Mouse (Mus musculus): ENCODE measurements at regions not wholly inside any gene's neighbourhood (a gene's known extent, or its start where the extent isn't known, plus 50 kb on each side); places are given as distances from the start of the nearest gene placed in this dataset.

- Histone ChIP-seq H3K36me3 (ENCODE audit: control insufficient read depth, insufficient read depth, low read length) (no peaks in the 10 kb centered on the region), H3K9me3 (replicated peaks; ENCODE audit: control insufficient read depth, low read length) (no peaks in the 10 kb centered on the region), H3K4me3 (ENCODE audit: low read depth, low read length) (no peak overlapping the region), H3K27ac (ENCODE audit: low read depth, low read length) (no peak overlapping the region), H3K4me2 (ENCODE audit: low read length) (no peak overlapping the region), H3K27me3 (replicated peaks; ENCODE audit: control insufficient read depth, insufficient read depth, low read length) (no peaks in the 10 kb centered on the region), H3K9ac (ENCODE audit: low read length) (no peak overlapping the region), H3K4me1 (ENCODE audit: control insufficient read depth, insufficient read depth, low read length) (no peaks in the 10 kb centered on the region)
- ATAC-seq (no peak), DNase-seq (ENCODE audit: low spot score) (no peak)
- WGBS: 77% methylated on average over 5 of the region's 5 CpGs
Observed at GRCm38 (mm10) chr7:70300516-70300915, 66.0 kb downstream of the Nr2f2 start.

- ATAC-seq (no peak), DNase-seq (ENCODE audit: low spot score) (no peak)
- 88% methylated on average over 6 of the region's 6 CpGs for WGBS
- Histone ChIP-seq H3K9ac (ENCODE audit: low read length) (no peak overlapping the region), H3K4me1 (ENCODE audit: control insufficient read depth, insufficient read depth, low read length) (peaks cover 5% of the 10 kb centered on the region; the same call in 1 of the 2 replicates), H3K36me3 (ENCODE audit: control insufficient read depth, insufficient read depth, low read length) (no peaks in the 10 kb centered on the region), H3K9me3 (replicated peaks; ENCODE audit: control insufficient read depth, low read length) (no peaks in the 10 kb centered on the region), H3K4me3 (ENCODE audit: low read depth, low read length) (no peak overlapping the region), H3K4me2 (ENCODE audit: low read length) (no peak overlapping the region), H3K27me3 (replicated peaks; ENCODE audit: control insufficient read depth, insufficient read depth, low read length) (peaks cover 44% of the 10 kb centered on the region), H3K27ac (ENCODE audit: low read depth, low read length) (no peak overlapping the region)
Observed at GRCm38 (mm10) chr7:70291431-70291830, 75.1 kb downstream of the Nr2f2 start.

- H3K27me3 ChIP-seq (replicated peaks; ENCODE audit: control insufficient read depth, insufficient read depth, low read length): peaks cover 48% of the 10 kb centered on the region
- no peaks in the 10 kb centered on the region for H3K36me3 ChIP-seq (ENCODE audit: control insufficient read depth, insufficient read depth, low read length)
- no peaks in the 10 kb centered on the region for H3K9me3 ChIP-seq (replicated peaks; ENCODE audit: control insufficient read depth, low read length)
- 78% methylated on average over 8 of the region's 8 CpGs for WGBS
- H3K9ac ChIP-seq (ENCODE audit: low read length): no peak overlapping the region
- H3K27ac ChIP-seq (ENCODE audit: low read depth, low read length): no peak overlapping the region
- no peak for ATAC-seq
- no peak overlapping the region for H3K4me2 ChIP-seq (ENCODE audit: low read length)
- peaks cover 5% of the 10 kb centered on the region; the same call in 1 of the 2 replicates for H3K4me1 ChIP-seq (ENCODE audit: control insufficient read depth, insufficient read depth, low read length)
- H3K4me3 ChIP-seq (ENCODE audit: low read depth, low read length): no peak overlapping the region
- no peak for DNase-seq (ENCODE audit: low spot score)
Observed at GRCm38 (mm10) chr7:70290733-70291320, 75.7 kb downstream of the Nr2f2 start.

GRCm38 (mm10) chr7:70290277-70290676, 76.3 kb downstream of the Nr2f2 start:
- Histone ChIP-seq H3K9me3 (replicated peaks; ENCODE audit: control insufficient read depth, low read length) (no peaks in the 10 kb centered on the region), H3K36me3 (ENCODE audit: control insufficient read depth, insufficient read depth, low read length) (no peaks in the 10 kb centered on the region), H3K27me3 (replicated peaks; ENCODE audit: control insufficient read depth, insufficient read depth, low read length) (peaks cover 53% of the 10 kb centered on the region), H3K27ac (ENCODE audit: low read depth, low read length) (no peak overlapping the region), H3K4me2 (ENCODE audit: low read length) (no peak overlapping the region), H3K4me1 (ENCODE audit: control insufficient read depth, insufficient read depth, low read length) (peaks cover 5% of the 10 kb centered on the region; the same call in 1 of the 2 replicates), H3K9ac (ENCODE audit: low read length) (no peak overlapping the region), H3K4me3 (ENCODE audit: low read depth, low read length) (no peak overlapping the region)
- WGBS: 28% methylated on average over 6 of the region's 6 CpGs
- no peak for ATAC-seq
- no peak for DNase-seq (ENCODE audit: low spot score)

GRCm38 (mm10) chr7:70288621-70289020, 77.9 kb downstream of the Nr2f2 start:
- no peak for DNase-seq (ENCODE audit: low spot score)

GRCm38 (mm10) chr7:70287891-70288421, 78.6 kb downstream of the Nr2f2 start:
- Histone ChIP-seq H3K4me2 (ENCODE audit: low read length) (peak overlapping the region; percentile 34), H3K9me3 (replicated peaks; ENCODE audit: control insufficient read depth, low read length) (no peaks in the 10 kb centered on the region), H3K27ac (ENCODE audit: low read depth, low read length) (no peak overlapping the region; the same call in 1 of the 2 replicates), H3K27me3 (replicated peaks; ENCODE audit: control insufficient read depth, insufficient read depth, low read length) (peaks cover 75% of the 10 kb centered on the region), H3K4me3 (ENCODE audit: low read depth, low read length) (peak overlapping the region; percentile 6; the same call in 1 of the 2 replicates), H3K4me1 (ENCODE audit: control insufficient read depth, insufficient read depth, low read length) (peaks cover 5% of the 10 kb centered on the region; the same call in 1 of the 2 replicates), H3K9ac (ENCODE audit: low read length) (peak overlapping the region; percentile 35; the same call in 1 of the 2 replicates), H3K36me3 (ENCODE audit: control insufficient read depth, insufficient read depth, low read length) (no peaks in the 10 kb centered on the region)
- no peak for ATAC-seq
- DNase-seq (ENCODE audit: low spot score): peak; percentile 17
- under 1% methylated on average over 29 of the region's 29 CpGs for WGBS

More at GRCm38 (mm10) chr7:70288621-70289020, 77.9 kb downstream of the Nr2f2 start:
- WGBS: 9% methylated on average over 5 of the region's 5 CpGs
- Histone ChIP-seq H3K27ac (ENCODE audit: low read depth, low read length) (no peak overlapping the region), H3K4me3 (ENCODE audit: low read depth, low read length) (no peak overlapping the region), H3K36me3 (ENCODE audit: control insufficient read depth, insufficient read depth, low read length) (no peaks in the 10 kb centered on the region), H3K27me3 (replicated peaks; ENCODE audit: control insufficient read depth, insufficient read depth, low read length) (peaks cover 69% of the 10 kb centered on the region), H3K4me2 (ENCODE audit: low read length) (no peak overlapping the region), H3K9me3 (replicated peaks; ENCODE audit: control insufficient read depth, low read length) (no peaks in the 10 kb centered on the region), H3K9ac (ENCODE audit: low read length) (no peak overlapping the region), H3K4me1 (ENCODE audit: control insufficient read depth, insufficient read depth, low read length) (peaks cover 5% of the 10 kb centered on the region; the same call in 1 of the 2 replicates)
- ATAC-seq: no peak

- Histone ChIP-seq H3K4me1 (ENCODE audit: control insufficient read depth, insufficient read depth, low read length) (peaks cover 5% of the 10 kb centered on the region; the same call in 1 of the 2 replicates), H3K36me3 (ENCODE audit: control insufficient read depth, insufficient read depth, low read length) (no peaks in the 10 kb centered on the region), H3K9ac (ENCODE audit: low read length) (no peak overlapping the region), H3K9me3 (replicated peaks; ENCODE audit: control insufficient read depth, low read length) (no peaks in the 10 kb centered on the region), H3K4me2 (ENCODE audit: low read length) (no peak overlapping the region), H3K27ac (ENCODE audit: low read depth, low read length) (no peak overlapping the region), H3K4me3 (ENCODE audit: low read depth, low read length) (no peak overlapping the region), H3K27me3 (replicated peaks; ENCODE audit: control insufficient read depth, insufficient read depth, low read length) (peaks cover 79% of the 10 kb centered on the region)
- 5% methylated on average over 14 of the region's 14 CpGs for WGBS
- no peak for ATAC-seq
- no peak for DNase-seq (ENCODE audit: low spot score)
Observed at GRCm38 (mm10) chr7:70286836-70287355, 79.6 kb downstream of the Nr2f2 start.

- no peak overlapping the region for H3K4me3 ChIP-seq (ENCODE audit: low read depth, low read length)
- H3K9ac ChIP-seq (ENCODE audit: low read length): no peak overlapping the region
- peaks cover 5% of the 10 kb centered on the region; the same call in 1 of the 2 replicates for H3K4me1 ChIP-seq (ENCODE audit: control insufficient read depth, insufficient read depth, low read length)
- no peaks in the 10 kb centered on the region for H3K36me3 ChIP-seq (ENCODE audit: control insufficient read depth, insufficient read depth, low read length)
- peaks cover 86% of the 10 kb centered on the region for H3K27me3 ChIP-seq (replicated peaks; ENCODE audit: control insufficient read depth, insufficient read depth, low read length)
- no peak for DNase-seq (ENCODE audit: low spot score)
- 8% methylated on average over 3 of the region's 3 CpGs for WGBS
- no peaks in the 10 kb centered on the region for H3K9me3 ChIP-seq (replicated peaks; ENCODE audit: control insufficient read depth, low read length)
- no peak for ATAC-seq
- no peak overlapping the region for H3K4me2 ChIP-seq (ENCODE audit: low read length)
- no peak overlapping the region for H3K27ac ChIP-seq (ENCODE audit: low read depth, low read length)
Observed at GRCm38 (mm10) chr7:70285344-70285743, 81.2 kb downstream of the Nr2f2 start.

- Histone ChIP-seq H3K4me1 (ENCODE audit: control insufficient read depth, insufficient read depth, low read length) (peaks cover 5% of the 10 kb centered on the region; the same call in 1 of the 2 replicates), H3K36me3 (ENCODE audit: control insufficient read depth, insufficient read depth, low read length) (no peaks in the 10 kb centered on the region), H3K9me3 (replicated peaks; ENCODE audit: control insufficient read depth, low read length) (no peaks in the 10 kb centered on the region), H3K9ac (ENCODE audit: low read length) (no peak overlapping the region), H3K4me3 (ENCODE audit: low read depth, low read length) (no peak overlapping the region), H3K4me2 (ENCODE audit: low read length) (no peak overlapping the region), H3K27ac (ENCODE audit: low read depth, low read length) (no peak overlapping the region), H3K27me3 (replicated peaks; ENCODE audit: control insufficient read depth, insufficient read depth, low read length) (peaks cover 84% of the 10 kb centered on the region)
- DNase-seq (ENCODE audit: low spot score) (no peak), ATAC-seq (no peak)
- 3% methylated on average over 1 of the region's 1 CpGs for WGBS
Observed at GRCm38 (mm10) chr7:70283836-70284235, 82.7 kb downstream of the Nr2f2 start.

Data from forebrain, embryonic 14.5 days (tissue).